Mouse (Mus musculus): ENCODE data around the gene Gm48551. TPM values are rescaled to one million over a fixed set of nuclear protein-coding genes. Genes with fewer than 3 reads are reported as not detected.

Gene Gm48551
- total RNA-seq, 2 experiments from 2014 or later = 4.4 to 6.1 TPM

DNA sequence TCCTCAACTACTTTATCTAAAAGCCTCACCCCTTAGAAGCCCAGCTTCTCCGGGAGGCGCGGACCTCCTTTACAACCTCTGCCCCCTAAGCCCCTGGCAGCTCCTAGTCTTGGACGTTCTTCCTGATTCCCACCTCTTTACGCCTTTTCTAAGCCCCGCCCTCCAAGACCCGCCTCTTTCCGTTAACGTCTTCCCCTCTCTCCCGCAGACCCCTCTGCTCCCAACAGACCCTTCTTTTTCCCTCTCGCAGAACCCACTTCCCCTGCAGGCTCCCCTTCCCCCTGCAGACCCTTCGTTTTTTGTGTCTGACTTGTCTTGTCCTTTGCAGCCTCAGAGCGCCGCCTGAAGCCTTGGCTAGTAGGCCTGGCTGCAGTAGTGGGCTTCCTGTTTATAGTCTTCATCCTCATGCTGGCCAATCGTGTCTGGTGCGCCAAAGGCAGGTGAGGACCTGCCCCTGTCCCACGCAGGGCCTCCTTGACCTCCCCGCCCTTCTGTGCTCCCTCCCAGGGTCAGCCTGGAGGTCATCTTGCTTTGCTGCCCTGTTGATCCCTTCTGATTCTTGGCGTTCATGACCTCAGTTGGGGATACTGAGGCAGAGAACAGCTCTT is 9.3 kb downstream of the Gm48551 start:
- DNase-seq (ENCODE audit: low spot score in 2 of 2) = no peak
- no peak for TF ChIP-seq CTCF (conservative IDR thresholded peaks at IDR 0.05)
- Histone ChIP-seq H3K27ac (peak overlapping the region; percentile 51), H3K4me3 (peak overlapping the region; percentile 32; the same call in 1 of the 2 replicates)

- H3K4me3 ChIP-seq = no peak overlapping the region
- peak; percentile 95 for TF ChIP-seq CTCF (conservative IDR thresholded peaks at IDR 0.05)
- peak in 1 of 2 experiments; percentile 72 for DNase-seq (ENCODE audit: low spot score in 2 of 2)
- H3K27ac ChIP-seq = no peak overlapping the region
These were observed 10.9 kb downstream of the Gm48551 start for GRCm38 (mm10) chr10:81395127-81395526.

GRCm38 (mm10) chr10:81395865-81396264 is 11.6 kb downstream of the Gm48551 start:
- no peak for DNase-seq (ENCODE audit: low spot score in 2 of 2)
- TF ChIP-seq CTCF (conservative IDR thresholded peaks at IDR 0.05) = no peak
- Histone ChIP-seq H3K27ac (peak overlapping the region; percentile 14; the same call in 1 of the 2 replicates), H3K4me3 (no peak overlapping the region)

- H3K27ac ChIP-seq = no peak overlapping the region; the same call in 1 of the 2 replicates
- DNase-seq (ENCODE audit: low spot score in 2 of 2) = no peak
- no peak overlapping the region for H3K4me3 ChIP-seq
- no peak for TF ChIP-seq CTCF (conservative IDR thresholded peaks at IDR 0.05)
These were observed 12.5 kb downstream of the Gm48551 start for GRCm38 (mm10) chr10:81396749-81397148.

DNA sequence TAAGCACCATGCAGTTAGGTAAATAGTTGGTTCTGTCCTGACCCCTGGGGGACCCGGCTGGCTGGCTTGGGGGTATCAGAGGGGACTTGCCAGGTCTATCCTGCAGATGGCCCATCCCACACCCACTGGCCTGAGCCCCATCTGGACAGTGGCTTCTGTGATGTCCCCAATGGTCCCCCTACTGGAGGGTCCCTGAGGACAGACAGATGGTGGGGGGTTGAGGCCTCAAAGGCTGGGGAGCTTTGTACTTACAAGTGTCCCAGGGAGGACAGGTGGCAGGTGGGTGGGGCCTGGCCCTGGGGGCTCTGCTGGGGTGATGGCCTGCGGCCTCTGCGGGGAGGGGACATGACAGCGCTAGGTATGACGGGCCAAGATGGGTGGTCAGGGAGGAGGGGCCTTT is 15.0 kb downstream of the Gm48551 start:
- no peak overlapping the region for H3K4me3 ChIP-seq
- TF ChIP-seq CTCF (conservative IDR thresholded peaks at IDR 0.05) = no peak
- no peak for DNase-seq (ENCODE audit: low spot score in 2 of 2)
- H3K27ac ChIP-seq = no peak overlapping the region

DNA sequence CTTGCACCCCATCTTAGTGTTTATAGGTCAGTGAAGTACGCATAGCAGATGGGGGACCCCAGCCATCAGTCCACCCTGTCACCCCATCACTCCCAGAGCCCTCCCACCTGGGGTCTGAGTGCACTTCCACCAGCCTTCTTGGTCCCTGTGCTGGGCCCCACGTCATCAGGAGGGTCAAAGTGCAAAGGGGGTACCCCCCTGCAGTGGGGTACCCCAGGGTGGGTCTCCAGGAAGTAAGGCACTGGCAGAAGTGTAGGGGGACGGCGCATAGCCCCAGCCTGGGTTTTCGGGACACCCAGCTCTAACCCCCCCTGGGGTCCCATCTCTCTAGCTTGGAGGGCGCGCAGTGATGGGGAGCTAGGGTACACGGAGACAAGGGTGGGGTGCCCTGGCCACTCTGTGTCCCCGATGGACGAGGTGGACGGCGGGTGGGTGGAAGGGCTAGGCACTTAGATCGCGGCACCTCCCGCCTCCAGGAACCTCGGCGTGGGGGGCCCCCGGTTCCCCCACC is 15.6 kb downstream of the Gm48551 start:
- H3K4me3 ChIP-seq = no peak overlapping the region; the same call in 1 of the 2 replicates
- no peak for DNase-seq (ENCODE audit: low spot score in 2 of 2)
- no peak overlapping the region; the same call in 1 of the 2 replicates for H3K27ac ChIP-seq

DNA sequence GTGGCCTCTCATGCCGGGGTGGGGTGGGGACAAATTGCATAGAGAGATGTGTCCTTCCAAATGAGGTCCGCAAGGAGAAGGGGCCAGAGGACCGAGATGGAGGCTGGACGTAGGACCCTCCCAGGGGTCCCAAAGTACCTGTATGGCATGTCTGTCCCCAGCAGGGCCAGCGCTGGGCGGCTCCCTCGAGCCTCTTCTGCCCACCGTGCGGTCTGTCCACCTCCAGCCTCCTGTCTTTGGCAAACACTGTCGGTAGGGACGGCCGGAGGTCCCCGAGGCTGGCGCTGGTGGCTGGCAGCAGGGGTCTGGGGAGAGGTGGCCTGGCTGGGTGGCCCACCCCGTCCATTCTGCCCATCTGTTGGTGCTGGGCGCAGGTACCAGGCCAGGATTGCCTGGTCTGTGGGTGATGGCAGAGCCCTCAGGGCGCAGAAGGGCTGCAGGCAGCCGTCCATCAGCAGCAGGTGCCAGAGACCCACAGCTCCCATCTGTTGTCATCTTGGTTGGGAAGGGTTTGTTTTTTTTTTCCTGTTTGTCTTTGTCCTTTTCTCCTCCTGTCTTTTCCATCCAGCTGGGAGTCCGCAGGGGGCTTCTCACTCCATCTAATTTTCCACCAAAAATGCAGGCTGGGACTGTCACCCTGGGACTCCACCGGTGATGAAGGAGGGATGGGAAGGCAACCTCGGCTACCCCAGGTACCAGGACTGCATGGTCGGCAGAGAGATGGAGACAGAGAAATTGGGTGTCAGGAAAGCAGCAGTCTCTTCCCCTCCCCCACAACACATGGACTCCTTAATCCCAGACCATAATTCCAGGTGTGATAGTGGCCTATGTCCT is 16.3 kb downstream of the Gm48551 start:
- no peak for DNase-seq (ENCODE audit: low spot score in 2 of 2)
- Histone ChIP-seq H3K4me3 (peak overlapping the region; percentile 1; the same call in 1 of the 2 replicates), H3K27ac (peak overlapping the region; percentile 86)
- TF ChIP-seq CTCF (conservative IDR thresholded peaks at IDR 0.05) = no peak

More for the DNA sequence above, 15.6 kb downstream of the Gm48551 start:
- TF ChIP-seq CTCF (conservative IDR thresholded peaks at IDR 0.05) = no peak

GRCm38 (mm10) chr10:81401205-81401520 is 16.9 kb downstream of the Gm48551 start:
- no peak for TF ChIP-seq CTCF (conservative IDR thresholded peaks at IDR 0.05)
- Histone ChIP-seq H3K4me3 (no peak overlapping the region), H3K27ac (peak overlapping the region; percentile 86)
- no peak for DNase-seq (ENCODE audit: low spot score in 2 of 2)

DNA sequence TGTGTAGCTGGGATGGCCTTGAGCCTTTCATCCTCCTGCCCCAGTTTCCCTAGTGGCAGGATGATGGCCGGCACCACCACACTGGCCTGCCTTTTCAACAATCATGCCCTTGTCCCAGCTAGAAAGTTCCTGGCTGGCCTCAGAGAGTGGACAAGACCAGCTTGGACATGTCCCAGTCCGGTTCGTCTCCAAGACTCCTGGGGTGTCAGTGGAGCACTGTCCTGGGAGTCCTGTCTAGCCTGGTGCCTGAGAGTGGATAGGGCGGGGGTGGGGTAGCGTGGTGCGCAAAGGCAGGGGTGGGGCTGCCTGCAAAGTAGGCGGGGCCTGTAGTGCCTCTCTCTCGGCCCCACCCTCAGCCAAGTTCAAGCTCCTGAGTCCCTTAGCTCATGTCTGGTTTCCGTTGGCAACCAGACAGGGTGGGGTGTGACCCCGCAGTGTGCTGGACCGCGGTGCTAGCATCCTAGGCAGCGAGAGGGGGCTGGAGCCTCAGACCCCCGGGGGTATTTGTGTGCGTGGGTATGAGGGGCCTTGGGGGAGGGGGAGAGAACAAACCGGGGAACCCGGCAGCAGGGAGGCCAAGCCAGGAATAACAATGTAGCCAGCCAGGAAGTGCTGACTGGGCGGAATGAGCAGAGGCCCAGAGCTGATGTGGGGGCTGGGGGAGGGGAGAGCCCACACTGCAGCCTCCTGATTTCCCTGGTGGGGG is 17.4 kb downstream of the Gm48551 start:
- peak overlapping the region; percentile 86 for H3K27ac ChIP-seq
- DNase-seq (ENCODE audit: low spot score in 2 of 2) = peak in 1 of 2 experiments; percentile 60
- H3K4me3 ChIP-seq = no peak overlapping the region
- TF ChIP-seq CTCF (conservative IDR thresholded peaks at IDR 0.05) = peak; percentile 49

- Histone ChIP-seq H3K4me3 (no peak overlapping the region), H3K27ac (peak overlapping the region; percentile 86)
- TF ChIP-seq CTCF (conservative IDR thresholded peaks at IDR 0.05) = no peak
- DNase-seq (ENCODE audit: low spot score in 2 of 2) = no peak
These were observed 18.0 kb downstream of the Gm48551 start for GRCm38 (mm10) chr10:81402227-81402765.

- H3K27ac ChIP-seq = peak overlapping the region; percentile 86
- TF ChIP-seq CTCF (conservative IDR thresholded peaks at IDR 0.05) = no peak
These were observed 19.2 kb downstream of the Gm48551 start for GRCm38 (mm10) chr10:81403511-81403910.

GRCm38 (mm10) chr10:81404082-81404481 is 19.8 kb downstream of the Gm48551 start:
- TF ChIP-seq CTCF (conservative IDR thresholded peaks at IDR 0.05) = no peak
- H3K4me3 ChIP-seq = no peak overlapping the region
- H3K27ac ChIP-seq = 0 out of 2 replicates have a peak overlapping the region, but pooled peaks have one; percentile 86
- DNase-seq (ENCODE audit: low spot score in 2 of 2) = no peak

More at GRCm38 (mm10) chr10:81403511-81403910, 19.2 kb downstream of the Gm48551 start:
- no peak overlapping the region for H3K4me3 ChIP-seq
- DNase-seq (ENCODE audit: low spot score in 2 of 2) = no peak
